Mouse (Mus musculus) activated CD4-positive, CD25-positive, alpha-beta regulatory T cell, adult 4 months (primary cell): ENCODE measurements around the gene Kctd19. TPM values are rescaled to one million over a fixed set of nuclear protein-coding genes. Genes with fewer than 3 reads are reported as not detected.

Experiments
- polyA plus RNA-seq, 2 experiments: library from polyadenylated mRNA; unstranded; fragments of 100-300 nt; shearing (Covaris generic); gene quantifications; one replicate each; pipeline ENCODE4 v1.2.1; 2017

Gene Kctd19
- polyA plus RNA-seq, 2 experiments from 2014 or later: not detected

Other genes starting within 250 kb of the Kctd19 start
- gene Cbfb, start 242.8 kb downstream of the Kctd19 start, polyA plus RNA-seq: 10 to 100 TPM; 34.0 to 49.2 TPM
- gene D230025D16Rik, start 188.4 kb downstream of the Kctd19 start, polyA plus RNA-seq: 10 to 100 TPM; 12.0 to 17.4 TPM
- under 1 TPM; 0.42 to 0.62 TPM for gene B3gnt9, start 158.3 kb downstream of the Kctd19 start, polyA plus RNA-seq
- 10 to 100 TPM; 54.2 to 64.6 TPM for gene Tradd, start 148.9 kb downstream of the Kctd19 start, polyA plus RNA-seq
- gene Fbxl8, start 148.9 kb downstream of the Kctd19 start, polyA plus RNA-seq: 10 to 100 TPM; 17.7 to 24.2 TPM
- under 1 TPM; 0.31 to 0.37 TPM for gene Hsf4, start 143.7 kb downstream of the Kctd19 start, polyA plus RNA-seq
- gene Nol3, start 137.4 kb downstream of the Kctd19 start, polyA plus RNA-seq: not detected
- 1 to 10 TPM in 1 of 2 experiments, under 1 TPM in 1; 0.79 to 1.1 TPM for gene 4931428F04Rik, start 123.6 kb downstream of the Kctd19 start, polyA plus RNA-seq
- 1 to 10 TPM in 1 of 2 experiments, under 1 TPM in 1; 0.54 to 2.0 TPM for gene Exoc3l, start 117.4 kb downstream of the Kctd19 start, polyA plus RNA-seq
- 10 to 100 TPM; 49.1 to 64.7 TPM for gene E2f4, start 115.8 kb downstream of the Kctd19 start, polyA plus RNA-seq
- gene Elmo3, start 107.9 kb downstream of the Kctd19 start, polyA plus RNA-seq: 1 to 10 TPM; 6.6 to 7.4 TPM
- gene Lrrc29, start 87.2 kb downstream of the Kctd19 start, polyA plus RNA-seq: 1 to 10 TPM; 1.4 to 2.7 TPM
- gene Tmem208, start 87.1 kb downstream of the Kctd19 start, polyA plus RNA-seq: 100 to 1,000 TPM; 160 to 182 TPM
- 1 to 10 TPM; 2.9 to 3.1 TPM for gene Fhod1, start 65.5 kb downstream of the Kctd19 start, polyA plus RNA-seq
- under 1 TPM; 0.24 to 0.44 TPM for gene Slc9a5, start 64.7 kb downstream of the Kctd19 start, polyA plus RNA-seq
- gene Plekhg4, start 40.2 kb downstream of the Kctd19 start, polyA plus RNA-seq: under 1 TPM in 1 of 2 experiments, not detected in 1; 0.20 TPM
- gene Lrrc36, start 69 bp upstream of the Kctd19 start, polyA plus RNA-seq: not detected
- gene Tppp3, start 58.0 kb upstream of the Kctd19 start, polyA plus RNA-seq: under 1 TPM; 0.50 to 0.60 TPM
- gene Zdhhc1, start 83.4 kb upstream of the Kctd19 start, polyA plus RNA-seq: under 1 TPM; 0.43 to 0.62 TPM
- gene Hsd11b2, start 105.3 kb upstream of the Kctd19 start, polyA plus RNA-seq: not detected
- 10 to 100 TPM; 40.7 to 42.8 TPM for gene Atp6v0d1, start 152.5 kb upstream of the Kctd19 start, polyA plus RNA-seq
- 1 to 10 TPM; 6.7 to 7.9 TPM for gene Ripor1, start 191.8 kb upstream of the Kctd19 start, polyA plus RNA-seq
- 10 to 100 TPM; 51.3 to 61.4 TPM for gene Ctcf, start 223.1 kb upstream of the Kctd19 start, polyA plus RNA-seq
- gene Agrp, start 223.9 kb upstream of the Kctd19 start, polyA plus RNA-seq: under 1 TPM in 1 of 2 experiments, not detected in 1; 0.87 TPM